ENCODE assay signal across 8 mouse cellular contexts in the genomic region with DNA sequence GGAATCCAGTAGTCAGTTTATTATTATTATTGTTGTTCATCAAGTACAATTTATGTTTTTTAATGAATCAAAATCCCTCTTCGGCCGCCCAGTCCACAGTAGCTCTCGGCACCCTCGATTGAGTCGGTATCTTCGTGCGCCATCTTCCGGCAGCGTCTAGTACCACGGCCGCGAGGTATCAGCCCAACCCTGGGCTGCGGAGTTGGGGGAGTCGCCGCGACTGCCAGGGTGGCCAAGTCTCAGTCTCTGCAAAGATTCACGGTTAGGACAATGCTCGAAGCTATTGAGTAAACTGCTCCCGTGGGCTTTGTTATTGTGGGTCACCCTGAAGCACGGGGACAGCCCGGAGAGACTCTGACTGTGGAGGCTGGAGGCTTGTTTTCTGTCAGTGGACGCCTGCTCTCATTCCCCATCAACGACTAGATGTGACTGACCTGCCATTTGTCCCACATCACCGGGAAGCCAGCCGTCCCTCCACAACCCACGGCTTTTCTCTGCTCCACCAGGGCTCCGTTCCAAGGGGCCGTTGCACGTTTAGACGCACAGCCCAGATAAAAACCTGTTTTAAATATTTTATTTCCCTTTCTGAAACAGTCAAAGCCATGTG.
DNase-seq lines count a peak whose midpoint lies in the region; ATAC-seq lines count a peak whose summit lies in the region.

No protein-coding gene starts in this region.

- no peaks in the 10 kb centered on the region for H3K36me3 ChIP-seq in hindbrain, embryonic 15.5 days

- no peaks in the 10 kb centered on the region for H3K9me3 ChIP-seq in hindbrain, embryonic 15.5 days

- no peaks in the 10 kb centered on the region for H3K27me3 ChIP-seq in hindbrain, embryonic 15.5 days

- under 1% methylated on average over 30 of the region's 30 CpGs for WGBS in hindbrain, embryonic 15.5 days

- H3K4me2 ChIP-seq in hindbrain, embryonic 15.5 days = peak overlapping the region; percentile 90

- peak overlapping the region; percentile 47 for H3K9ac ChIP-seq in hindbrain, embryonic 15.5 days

- ATAC-seq in hindbrain, embryonic 15.5 days (ENCODE audit: low FRiP score, low read depth) = peak; percentile 93

- H3K4me1 ChIP-seq in hindbrain, embryonic 15.5 days (replicated peaks) = peaks cover 31% of the 10 kb centered on the region

- peak; percentile 78 for DNase-seq in NIH3T3 (ENCODE audit: low read depth)
- DNase-seq in cerebellum, postnatal 10 days = peak; percentile 98 to 99
- DNase-seq in frontal cortex, postnatal 36 days (ENCODE audit: low spot score in 2 of 2) = peak; percentile 89
- DNase-seq in left cerebral cortex, adult 11 months (ENCODE audit: low spot score) = peak; percentile 80
- peak; percentile 93 for DNase-seq in lung, postnatal 36 days
- peak; percentile 94 for DNase-seq in retina, embryonic 14.5 days (ENCODE audit: low spot score)
- peak; percentile 94 for DNase-seq in thymus, postnatal 4 days

- H3K27ac ChIP-seq in hindbrain, embryonic 15.5 days (replicated peaks) = peak overlapping the region; percentile 75

- H3K4me3 ChIP-seq in hindbrain, embryonic 15.5 days = peak overlapping the region; percentile 40

Comparison
In these comparisons a context has a peak if more than half of its experiments do, and no peak if none do; other contexts are left out.
1. Peak in every context shown above with its lines: DNase-seq, ATAC-seq, H3K4me3 ChIP-seq and H3K27ac ChIP-seq.